Mouse (Mus musculus) lung, postnatal 0 days (tissue): Measurements from ENCODE around the gene Snx19. TPM values are rescaled to one million over a fixed set of nuclear protein-coding genes. Genes with fewer than 3 reads are reported as not detected.

Experiments used
- ATAC-seq: fragments of 200-750 bp; cut with Nextera tagmentation; 2 replicates; pipeline ENCODE4 v1.8.0; 2017; ENCODE audit warnings: moderate library complexity
- DNase-seq: peaks from one replicate; pipeline ENCODE4 v3.0.0-alpha.2; 2016; ENCODE audit warnings: low spot score
- H3K27ac ChIP-seq: fragments of 300-500 bp; sonication (generic); 2 replicates; pipeline ENCODE4 v1.5.1; 2014; ENCODE audit warnings: antibody characterized with exemption, mild to moderate bottlenecking, low read length, mixed read lengths
- H3K27me3 ChIP-seq: fragments of 300-500 bp; sonication (generic); replicated peaks from 2 replicates; pipeline ENCODE4 v1.6.1; 2014; ENCODE audit warnings: low read length, mixed read lengths; ENCODE audit not compliant: insufficient read depth
- H3K36me3 ChIP-seq: fragments of 300-500 bp; sonication (generic); 2 replicates; pipeline ENCODE4 v1.6.1; 2014; ENCODE audit warnings: low read length, mixed read lengths; ENCODE audit not compliant: insufficient read depth
- H3K4me1 ChIP-seq: fragments of 300-500 bp; sonication (generic); 2 replicates; pipeline ENCODE4 v1.6.1; 2014; ENCODE audit warnings: antibody characterized with exemption, low read depth, low read length, mixed read lengths; ENCODE audit not compliant: insufficient read depth
- H3K4me2 ChIP-seq: fragments of 300-500 bp; sonication (generic); replicated peaks from 2 replicates; pipeline ENCODE4 v1.6.1; 2014; ENCODE audit warnings: low read depth, mild to moderate bottlenecking, low read length, moderate library complexity, mixed read lengths
- H3K4me3 ChIP-seq: fragments of 300-500 bp; sonication (generic); 2 replicates; pipeline ENCODE4 v1.5.1; 2014; ENCODE audit warnings: low read depth, low read length
- H3K9ac ChIP-seq: fragments of 300-500 bp; sonication (generic); replicated peaks from 2 replicates; pipeline ENCODE4 v1.6.1; 2014; ENCODE audit warnings: low read depth, mild to moderate bottlenecking
- H3K9me3 ChIP-seq: fragments of 300-500 bp; sonication (generic); 2 replicates; pipeline ENCODE4 v1.6.1; 2016; ENCODE audit warnings: low read length, mixed read lengths
- CTCF ChIP-seq: IDR thresholded peaks from 2 replicates; pipeline ENCODE4 v1.5.1; 2016; ENCODE audit warnings: antibody characterized with exemption, mild to moderate bottlenecking
- EP300 ChIP-seq: IDR thresholded peaks from 2 replicates; pipeline ENCODE4 v1.6.1; 2016; ENCODE audit warnings: antibody characterized with exemption, mild to moderate bottlenecking, control low read depth
- WGBS: fragments of 180-500 bp; shearing (Covaris S2); extraction: QIAGEN DNeasy Blood & Tissue Kit; methylation state at CpG from one replicate; pipeline ENCODE4 v1.1.7; 2014; 5-methylcytosine and 5-hydroxymethylcytosine counted together
- polyA plus RNA-seq: library from polyadenylated mRNA; unstranded; fragments of >200 nt; fragmentation: Nextera tagmentation; extraction: Ambion mirVana; gene quantifications from 2 replicates; pipeline ENCODE4 v1.2.1, GENCODE M21; 2015

Snx19 gene
- polyA plus RNA-seq, result 12.6 and 13.5 TPM in 2 replicates

GRCm38 (mm10) chr9:30426882-30427632 lies at the start of gene Snx19:
Snx19 (plus strand) TSS chr9:30427108.
- Histone ChIP-seq H3K4me2 (peak within 1 kb of the TSS; percentile 87), H3K4me1 (peaks cover 21% of the 10 kb centered on the region; the same call in 1 of the 2 replicates), H3K4me3 (peak within 1 kb of the TSS; percentile 61), H3K9ac (peak within 1 kb of the TSS; percentile 86), H3K36me3 (no peaks in the 10 kb centered on the region), H3K27ac (0 out of 2 replicates have a peak within 1 kb of the TSS, but pooled peaks have one; percentile 39), H3K9me3 (no peaks in the 10 kb centered on the region), H3K27me3 (0 out of 2 replicates have a peak, but pooled peaks cover 3% of the 10 kb centered on the region)
- 1% methylated on average over 53 of the region's 53 CpGs for whole genome bisulfite sequencing
- peak; percentile 93 for DNase-seq
- peak; percentile 96 for ATAC-seq
- TF ChIP-seq EP300 (no peak), CTCF (peak; percentile 97)

DNA sequence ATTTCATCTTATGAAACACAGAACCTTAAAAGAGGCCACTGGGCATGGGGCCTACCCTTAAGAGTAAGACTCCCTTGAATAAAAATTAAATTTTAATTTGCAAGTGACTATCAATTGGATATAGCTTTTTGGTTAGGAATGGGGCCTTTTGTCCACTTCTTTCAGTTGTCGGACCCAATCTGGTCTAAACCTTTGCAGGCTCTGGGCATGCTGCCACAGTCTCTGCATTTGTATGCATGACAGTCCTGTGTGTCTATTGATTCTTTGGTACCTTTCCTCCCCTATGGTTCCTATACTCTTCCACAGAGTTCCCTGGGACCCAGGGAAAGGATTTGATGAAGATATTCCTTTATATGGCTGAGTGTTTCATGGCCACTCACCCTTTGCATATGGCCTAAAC lies 26.1 kb upstream of the Snx19 start:
- Histone ChIP-seq H3K9ac (no peak overlapping the region), H3K4me1 (no peaks in the 10 kb centered on the region), H3K27ac (no peak overlapping the region), H3K4me2 (no peak overlapping the region), H3K36me3 (no peaks in the 10 kb centered on the region), H3K9me3 (no peaks in the 10 kb centered on the region), H3K4me3 (no peak overlapping the region), H3K27me3 (no peaks in the 10 kb centered on the region)
- TF ChIP-seq CTCF (no peak; the same call in 1 of the 2 replicates), EP300 (no peak)
- ATAC-seq, result no peak
- no peak for DNase-seq
- WGBS, result 92% methylated on average over 1 of the region's 1 CpGs

GRCm38 (mm10) chr9:30422940-30423339 lies 4.0 kb upstream of the Snx19 start:
- no peaks in the 10 kb centered on the region for H3K36me3 ChIP-seq
- peak; percentile 73 for DNase-seq
- WGBS, result 3% methylated on average over 1 of the region's 1 CpGs

GRCm38 (mm10) chr9:30425178-30425577 lies 1.7 kb upstream of the Snx19 start:
- WGBS, result 88% methylated on average over 7 of the region's 7 CpGs
- Histone ChIP-seq H3K27me3 (0 out of 2 replicates have a peak, but pooled peaks cover 3% of the 10 kb centered on the region), H3K4me1 (peaks cover 17% of the 10 kb centered on the region; the same call in 1 of the 2 replicates), H3K27ac (no peak overlapping the region), H3K4me3 (no peak overlapping the region), H3K9ac (no peak overlapping the region), H3K4me2 (no peak overlapping the region), H3K9me3 (no peaks in the 10 kb centered on the region), H3K36me3 (no peaks in the 10 kb centered on the region)
- DNase-seq (no peak), ATAC-seq (no peak)
- TF ChIP-seq EP300 (no peak), CTCF (no peak)

More at GRCm38 (mm10) chr9:30422940-30423339, 4.0 kb upstream of the Snx19 start:
- Histone ChIP-seq H3K4me3 (no peak overlapping the region), H3K9ac (no peak overlapping the region), H3K9me3 (no peaks in the 10 kb centered on the region), H3K27ac (no peak overlapping the region), H3K4me1 (peaks cover 6% of the 10 kb centered on the region; the same call in 1 of the 2 replicates), H3K27me3 (0 out of 2 replicates have a peak, but pooled peaks cover 3% of the 10 kb centered on the region), H3K4me2 (no peak overlapping the region)
- TF ChIP-seq EP300, result no peak
- peak; percentile 89 for TF ChIP-seq CTCF
- no peak for ATAC-seq

DNA sequence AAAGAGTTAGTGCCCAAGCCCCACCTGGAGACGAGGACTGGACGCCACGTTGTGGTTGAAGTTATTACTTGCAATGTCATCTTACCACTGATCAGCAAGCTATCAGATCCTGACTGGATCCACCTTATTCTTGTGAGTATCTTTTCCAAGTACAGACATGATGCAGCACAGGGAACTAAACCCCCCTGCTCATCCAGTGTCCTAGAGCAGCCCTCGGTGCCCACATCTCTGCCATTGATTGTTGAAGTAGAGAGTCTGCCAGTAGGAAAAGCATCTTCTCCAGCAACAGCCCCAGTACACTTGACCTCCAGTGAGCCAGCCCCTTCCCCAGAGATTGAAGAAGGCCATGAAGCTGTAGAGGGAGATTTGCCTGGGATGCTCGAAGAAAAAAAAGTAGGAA lies 1.3 kb downstream of the Snx19 start:
- WGBS, result 88% methylated on average over 5 of the region's 5 CpGs
- ATAC-seq, result no peak
- no peak overlapping the region for H3K27ac ChIP-seq
- H3K9me3 ChIP-seq, result no peaks in the 10 kb centered on the region
- peaks cover 21% of the 10 kb centered on the region; the same call in 1 of the 2 replicates for H3K4me1 ChIP-seq
- no peak overlapping the region for H3K9ac ChIP-seq
- no peaks in the 10 kb centered on the region for H3K27me3 ChIP-seq
- no peak for DNase-seq
- no peak overlapping the region; the same call in 1 of the 2 replicates for H3K4me2 ChIP-seq
- TF ChIP-seq EP300 (no peak), CTCF (no peak)
- H3K36me3 ChIP-seq, result no peaks in the 10 kb centered on the region; the same call in none of the 2 replicates
- no peak overlapping the region for H3K4me3 ChIP-seq

- TF ChIP-seq EP300 (no peak), CTCF (no peak)
- Histone ChIP-seq H3K4me1 (peaks cover 21% of the 10 kb centered on the region; the same call in 1 of the 2 replicates), H3K9me3 (no peaks in the 10 kb centered on the region), H3K4me2 (no peak overlapping the region), H3K36me3 (peaks cover 3% of the 10 kb centered on the region), H3K27ac (no peak overlapping the region), H3K4me3 (no peak overlapping the region), H3K27me3 (no peaks in the 10 kb centered on the region), H3K9ac (0 out of 2 replicates have a peak overlapping the region, but pooled peaks have one; percentile 19)
- ATAC-seq, result no peak
- no peak for DNase-seq
- 57% methylated on average over 5 of the region's 5 CpGs for WGBS
Observed at GRCm38 (mm10) chr9:30430447-30430846, 3.5 kb downstream of the Snx19 start.
